Mouse (Mus musculus): ENCODE data around the gene S1pr4. TPM values are rescaled to one million over a fixed set of nuclear protein-coding genes. Genes with fewer than 3 reads are reported as not detected.

S1pr4 gene
- polyA plus RNA-seq, 1 experiment from 2014 or later = 0.58 TPM

DNA sequence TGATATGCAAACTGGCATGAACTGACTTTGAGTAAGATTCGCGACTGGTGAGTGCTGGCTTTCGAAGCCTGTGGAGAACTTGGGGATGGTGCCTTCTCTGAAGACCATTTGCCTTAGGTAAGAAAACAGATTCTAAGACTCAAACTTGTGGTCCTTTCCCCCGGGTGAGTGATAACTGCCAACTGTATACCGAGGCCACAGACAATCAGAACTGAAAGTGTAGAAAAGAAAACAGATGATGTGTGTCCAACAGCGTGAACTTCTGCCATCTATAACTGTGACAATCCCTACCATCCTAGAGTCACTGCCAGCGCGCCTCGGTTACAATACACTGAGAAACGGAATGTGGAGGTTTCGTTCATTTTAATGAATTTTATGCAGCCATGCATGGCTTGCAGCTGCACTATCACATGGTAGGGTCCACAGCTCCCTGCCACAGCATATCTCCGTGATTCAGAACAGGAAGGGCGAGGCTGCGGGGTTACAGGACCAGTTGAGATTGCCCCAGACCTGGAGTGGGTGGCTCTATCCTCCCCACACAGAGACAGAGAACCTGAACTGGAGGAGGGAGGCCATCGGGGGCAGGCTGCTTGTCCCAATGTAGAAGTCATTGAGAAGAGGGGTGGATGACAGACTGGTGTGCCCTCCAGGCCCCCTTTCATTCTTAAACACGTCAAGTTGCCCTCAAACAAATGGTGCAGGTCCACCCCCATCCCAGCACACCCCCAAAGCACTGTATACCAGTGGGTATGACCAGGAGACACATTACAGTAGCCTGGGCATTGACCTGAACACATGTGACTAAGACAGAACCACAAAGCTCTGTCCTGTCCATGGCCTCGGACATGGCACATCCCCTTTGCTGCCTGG is 2.3 kb downstream of the S1pr4 start:
- H3K4me1 ChIP-seq (ENCODE audit: control insufficient read depth, insufficient read depth, low read length) = peaks cover 15% of the 10 kb centered on the region
- no peak overlapping the region for H3K9ac ChIP-seq (ENCODE audit: low read length)
- H3K36me3 ChIP-seq (ENCODE audit: control insufficient read depth, insufficient read depth, low read length) = peaks cover 2% of the 10 kb centered on the region; the same call in 1 of the 2 replicates
- no peaks in the 10 kb centered on the region for H3K27me3 ChIP-seq (ENCODE audit: control insufficient read depth, insufficient read depth, low read length)
- WGBS = 87% methylated on average over 17 of the region's 17 CpGs
- H3K4me2 ChIP-seq (ENCODE audit: low read depth) = no peak overlapping the region
- no peak overlapping the region for H3K27ac ChIP-seq (ENCODE audit: low read depth, low read length)
- no peaks in the 10 kb centered on the region for H3K9me3 ChIP-seq (ENCODE audit: control insufficient read depth, low read length)
- ATAC-seq (ENCODE audit: insufficient read depth, low FRiP score, low TSS enrichment) = no peak
- H3K4me3 ChIP-seq (ENCODE audit: low read depth, low read length) = no peak overlapping the region
- no peak for DNase-seq (ENCODE audit: low spot score)

DNA sequence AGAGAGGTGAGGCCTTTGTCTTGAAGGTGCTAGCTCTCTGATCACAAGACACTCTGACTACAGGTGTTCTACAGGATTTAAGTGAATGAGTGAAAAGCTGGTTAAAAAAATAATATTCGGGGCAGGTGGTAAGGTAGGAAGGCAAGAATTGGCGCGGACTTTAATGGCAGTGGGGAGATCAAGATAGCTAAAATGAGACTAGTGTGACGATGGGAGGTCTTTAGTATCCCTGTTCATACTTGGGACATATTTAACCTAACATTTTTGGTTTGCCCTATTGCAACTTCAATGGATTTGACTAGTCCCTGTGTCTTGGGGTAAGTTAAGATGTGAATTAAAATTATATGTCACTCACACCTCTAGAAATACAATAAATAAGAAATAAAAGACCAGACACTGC is 3.0 kb downstream of the S1pr4 start:
- Histone ChIP-seq H3K4me1 (ENCODE audit: control insufficient read depth, insufficient read depth, low read length) (peaks cover 15% of the 10 kb centered on the region), H3K9me3 (ENCODE audit: control insufficient read depth, low read length) (no peaks in the 10 kb centered on the region), H3K27ac (ENCODE audit: low read depth, low read length) (no peak overlapping the region), H3K4me3 (ENCODE audit: low read depth, low read length) (peak overlapping the region; percentile 84), H3K27me3 (ENCODE audit: control insufficient read depth, insufficient read depth, low read length) (no peaks in the 10 kb centered on the region), H3K4me2 (ENCODE audit: low read depth) (peak overlapping the region; percentile 38), H3K36me3 (ENCODE audit: control insufficient read depth, insufficient read depth, low read length) (peaks cover 5% of the 10 kb centered on the region), H3K9ac (ENCODE audit: low read length) (peak overlapping the region; percentile 43)
- no peak for ATAC-seq (ENCODE audit: insufficient read depth, low FRiP score, low TSS enrichment)
- no peak for DNase-seq (ENCODE audit: low spot score)
- WGBS = 46% methylated on average over 4 of the region's 4 CpGs

DNA sequence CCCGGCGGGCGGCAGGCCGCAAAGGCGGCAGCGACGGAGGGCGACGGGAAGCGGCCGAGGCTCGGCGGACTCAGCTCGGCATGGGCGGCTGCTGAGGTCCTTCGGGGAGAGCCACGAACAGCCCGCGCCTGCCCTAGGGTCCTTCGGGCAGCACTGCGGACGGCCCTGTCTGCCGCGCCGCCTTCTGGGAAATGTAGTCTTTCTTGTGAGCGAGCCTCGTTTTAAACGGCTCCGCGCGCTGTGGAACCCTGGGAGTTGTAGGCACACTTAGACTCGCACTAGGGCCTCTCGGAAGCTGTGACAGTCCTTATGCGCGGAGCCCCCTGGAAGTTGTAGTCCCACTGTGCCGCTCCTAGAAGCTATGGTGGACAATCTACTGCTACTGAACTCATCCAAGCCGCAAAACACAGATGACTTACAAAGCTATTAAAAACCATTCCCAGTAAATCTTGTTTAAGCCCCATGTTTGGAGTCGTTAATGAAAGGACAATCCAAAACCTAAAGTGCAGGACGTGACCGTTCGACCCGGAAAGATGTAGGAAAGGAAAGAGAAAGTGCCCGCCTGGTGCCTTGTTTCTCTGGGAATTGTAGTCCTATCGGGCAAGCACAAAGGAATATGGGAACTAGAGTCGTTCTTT is 3.5 kb downstream of the S1pr4 start, which contains the start of gene Ncln:
Gene Ncln, minus strand, starts transcription at position 129 of the 638 bp plus-strand sequence.
- Histone ChIP-seq H3K27me3 (ENCODE audit: control insufficient read depth, insufficient read depth, low read length) (no peaks in the 10 kb centered on the region), H3K27ac (ENCODE audit: low read depth, low read length) (peak within 1 kb of the TSS; percentile 50), H3K4me2 (ENCODE audit: low read depth) (peak within 1 kb of the TSS; percentile 98), H3K4me1 (ENCODE audit: control insufficient read depth, insufficient read depth, low read length) (peaks cover 15% of the 10 kb centered on the region), H3K36me3 (ENCODE audit: control insufficient read depth, insufficient read depth, low read length) (peaks cover 11% of the 10 kb centered on the region), H3K4me3 (ENCODE audit: low read depth, low read length) (peak within 1 kb of the TSS; percentile 84), H3K9me3 (ENCODE audit: control insufficient read depth, low read length) (no peaks in the 10 kb centered on the region), H3K9ac (ENCODE audit: low read length) (peak within 1 kb of the TSS; percentile 82)
- ATAC-seq (ENCODE audit: insufficient read depth, low FRiP score, low TSS enrichment) = peak; percentile 93
- under 1% methylated on average over 45 of the region's 45 CpGs for WGBS
- DNase-seq (ENCODE audit: low spot score) = peak; percentile 97

DNA sequence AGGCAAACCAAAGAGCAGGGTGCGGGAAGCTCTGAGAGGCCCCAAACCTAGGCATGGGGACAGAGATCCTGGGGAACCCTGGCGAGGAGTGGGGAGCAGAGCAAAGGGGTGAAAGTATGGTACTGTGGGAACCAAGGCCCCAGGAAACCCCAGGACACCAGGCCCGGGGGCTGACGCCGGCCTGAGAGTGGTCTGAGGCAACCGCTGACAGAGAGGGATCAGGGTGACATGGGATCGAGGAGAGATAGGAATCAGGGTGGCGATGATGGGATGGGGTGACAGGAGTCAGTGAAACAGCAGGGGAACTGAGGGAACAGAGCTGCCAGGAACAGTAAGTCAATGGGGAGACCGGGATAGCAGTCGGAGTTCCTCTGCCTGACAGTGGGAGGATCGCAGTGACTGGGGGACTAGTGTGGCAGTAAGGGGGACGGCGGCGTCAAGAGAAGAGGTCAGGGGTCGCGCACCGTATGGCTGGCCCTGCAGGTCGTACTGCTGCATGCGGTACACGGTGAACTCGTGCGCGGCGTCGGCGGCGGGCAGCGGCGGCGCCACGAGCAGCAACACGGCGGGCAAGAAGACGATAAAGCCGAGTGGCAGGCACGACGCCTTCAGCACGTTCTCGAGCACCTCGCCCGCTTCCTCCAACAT is 4.2 kb downstream of the S1pr4 start:
- H3K36me3 ChIP-seq (ENCODE audit: control insufficient read depth, insufficient read depth, low read length) = peaks cover 16% of the 10 kb centered on the region
- WGBS = 1% methylated on average over 39 of the region's 41 CpGs
- peaks cover 15% of the 10 kb centered on the region for H3K4me1 ChIP-seq (ENCODE audit: control insufficient read depth, insufficient read depth, low read length)
- peak overlapping the region; percentile 82 for H3K9ac ChIP-seq (ENCODE audit: low read length)
- ATAC-seq (ENCODE audit: insufficient read depth, low FRiP score, low TSS enrichment) = peak; percentile 39
- H3K27me3 ChIP-seq (ENCODE audit: control insufficient read depth, insufficient read depth, low read length) = no peaks in the 10 kb centered on the region
- H3K9me3 ChIP-seq (ENCODE audit: control insufficient read depth, low read length) = no peaks in the 10 kb centered on the region
- H3K4me3 ChIP-seq (ENCODE audit: low read depth, low read length) = peak overlapping the region; percentile 84
- no peak for DNase-seq (ENCODE audit: low spot score)
- H3K27ac ChIP-seq (ENCODE audit: low read depth, low read length) = peak overlapping the region; percentile 50
- H3K4me2 ChIP-seq (ENCODE audit: low read depth) = peak overlapping the region; percentile 98

DNA sequence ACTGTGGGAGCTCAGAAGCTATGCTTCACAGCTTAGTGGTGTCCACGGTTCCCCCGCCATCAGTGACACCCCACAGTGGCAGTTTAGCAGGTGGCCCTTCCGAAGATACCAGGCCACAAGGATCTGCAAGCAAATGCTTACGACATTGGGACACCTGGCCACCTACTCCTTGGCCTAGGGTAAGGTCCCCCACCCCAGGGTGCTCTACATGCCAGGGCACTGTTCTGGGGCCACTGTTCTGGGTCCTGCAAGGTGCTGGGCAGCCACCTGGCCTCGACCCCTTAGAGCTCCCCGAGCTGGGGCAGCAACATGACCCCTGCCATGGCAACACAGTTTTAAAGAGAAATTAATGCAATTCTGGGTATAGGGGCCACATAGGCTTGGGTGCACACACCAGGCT is 4.8 kb downstream of the S1pr4 start:
- Histone ChIP-seq H3K9me3 (ENCODE audit: control insufficient read depth, low read length) (no peaks in the 10 kb centered on the region), H3K36me3 (ENCODE audit: control insufficient read depth, insufficient read depth, low read length) (peaks cover 20% of the 10 kb centered on the region), H3K4me2 (ENCODE audit: low read depth) (peak overlapping the region; percentile 98), H3K4me3 (ENCODE audit: low read depth, low read length) (peak overlapping the region; percentile 84), H3K9ac (ENCODE audit: low read length) (peak overlapping the region; percentile 82), H3K27ac (ENCODE audit: low read depth, low read length) (no peak overlapping the region), H3K4me1 (ENCODE audit: control insufficient read depth, insufficient read depth, low read length) (peaks cover 15% of the 10 kb centered on the region), H3K27me3 (ENCODE audit: control insufficient read depth, insufficient read depth, low read length) (no peaks in the 10 kb centered on the region)
- WGBS = 74% methylated on average over 6 of the region's 6 CpGs
- DNase-seq (ENCODE audit: low spot score) (no peak), ATAC-seq (ENCODE audit: insufficient read depth, low FRiP score, low TSS enrichment) (no peak)

DNA sequence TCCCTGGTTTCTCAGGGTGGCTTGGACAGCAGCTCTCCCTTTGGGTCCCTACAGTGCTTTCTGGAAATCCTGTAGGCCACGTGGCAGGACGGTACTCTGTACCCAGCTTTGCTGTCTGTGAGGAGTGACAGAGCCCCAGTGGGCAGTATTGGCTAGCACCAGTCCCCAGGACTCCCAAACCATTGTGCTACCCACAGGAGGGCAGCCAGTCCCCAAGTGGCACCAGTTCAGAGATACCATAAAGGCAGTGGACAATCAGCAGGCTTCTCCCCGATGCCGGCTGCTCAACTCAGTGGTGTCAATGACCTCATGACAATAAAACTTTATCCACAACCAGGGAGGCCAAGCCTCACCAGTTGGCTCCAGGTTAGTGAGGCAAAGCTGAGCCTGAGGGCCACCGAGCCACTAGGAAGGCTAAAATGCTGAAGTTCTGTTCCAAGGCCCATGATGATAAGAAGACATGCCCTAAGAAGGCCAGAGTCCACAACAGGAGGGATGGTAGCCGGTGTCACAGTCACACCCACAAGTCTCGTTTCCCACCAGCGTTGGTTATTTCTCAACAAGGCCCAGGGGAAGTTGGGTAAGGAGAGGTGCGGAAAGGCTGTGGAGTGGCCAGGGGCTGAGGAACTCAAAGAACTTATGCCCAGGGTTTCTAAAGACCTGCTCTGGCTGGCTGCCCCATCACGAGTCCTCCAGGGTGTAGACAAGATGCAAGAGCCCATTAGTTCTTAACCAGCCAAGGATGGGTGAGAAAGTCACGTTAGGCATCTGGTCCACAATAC is 5.5 kb downstream of the S1pr4 start:
- H3K4me3 ChIP-seq (ENCODE audit: low read depth, low read length) = 0 out of 2 replicates have a peak overlapping the region, but pooled peaks have one; percentile 8
- DNase-seq (ENCODE audit: low spot score) (no peak), ATAC-seq (ENCODE audit: insufficient read depth, low FRiP score, low TSS enrichment) (no peak)
- WGBS = 81% methylated on average over 11 of the region's 11 CpGs
- peak overlapping the region; percentile 98 for H3K4me2 ChIP-seq (ENCODE audit: low read depth)
- no peaks in the 10 kb centered on the region for H3K27me3 ChIP-seq (ENCODE audit: control insufficient read depth, insufficient read depth, low read length)
- H3K27ac ChIP-seq (ENCODE audit: low read depth, low read length) = no peak overlapping the region
- H3K4me1 ChIP-seq (ENCODE audit: control insufficient read depth, insufficient read depth, low read length) = peaks cover 15% of the 10 kb centered on the region
- no peaks in the 10 kb centered on the region for H3K9me3 ChIP-seq (ENCODE audit: control insufficient read depth, low read length)
- 0 out of 2 replicates have a peak overlapping the region, but pooled peaks have one; percentile 82 for H3K9ac ChIP-seq (ENCODE audit: low read length)
- peaks cover 23% of the 10 kb centered on the region for H3K36me3 ChIP-seq (ENCODE audit: control insufficient read depth, insufficient read depth, low read length)

DNA sequence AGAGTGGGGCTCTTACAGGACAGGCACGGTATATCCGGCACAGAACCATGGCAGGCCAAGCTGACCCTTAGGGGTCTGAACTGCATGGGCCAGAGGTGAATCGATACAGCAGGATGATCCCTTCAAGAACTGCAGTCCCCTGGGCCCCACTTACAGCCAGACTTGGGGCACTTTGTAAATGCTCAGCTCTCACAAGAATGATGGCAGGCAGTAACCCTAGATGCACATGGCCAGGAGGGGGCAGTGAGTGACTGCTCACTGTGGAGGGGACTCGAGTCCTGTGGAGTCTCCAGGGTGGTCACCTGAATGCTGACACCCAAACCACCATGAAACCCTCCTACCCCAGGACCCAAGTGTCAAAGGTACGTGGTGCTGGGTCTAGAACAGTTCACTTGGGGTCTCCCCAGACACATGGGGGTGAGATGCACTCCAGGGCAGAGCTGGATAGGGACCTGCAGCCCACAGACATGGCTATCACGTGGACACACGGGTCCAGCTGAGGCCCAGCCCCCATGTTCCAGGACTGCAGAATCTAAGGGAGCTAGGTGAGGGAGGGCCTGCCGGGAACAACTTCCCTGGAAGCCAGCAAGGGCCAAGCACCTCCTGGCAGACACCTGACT is 6.2 kb downstream of the S1pr4 start:
- Histone ChIP-seq H3K4me1 (ENCODE audit: control insufficient read depth, insufficient read depth, low read length) (peaks cover 15% of the 10 kb centered on the region), H3K9ac (ENCODE audit: low read length) (no peak overlapping the region), H3K4me2 (ENCODE audit: low read depth) (no peak overlapping the region), H3K27ac (ENCODE audit: low read depth, low read length) (no peak overlapping the region), H3K9me3 (ENCODE audit: control insufficient read depth, low read length) (no peaks in the 10 kb centered on the region), H3K36me3 (ENCODE audit: control insufficient read depth, insufficient read depth, low read length) (peaks cover 23% of the 10 kb centered on the region), H3K27me3 (ENCODE audit: control insufficient read depth, insufficient read depth, low read length) (no peaks in the 10 kb centered on the region), H3K4me3 (ENCODE audit: low read depth, low read length) (no peak overlapping the region)
- ATAC-seq (ENCODE audit: insufficient read depth, low FRiP score, low TSS enrichment) (no peak), DNase-seq (ENCODE audit: low spot score) (no peak)
- 82% methylated on average over 8 of the region's 8 CpGs for WGBS

Measured in neural tube, embryonic 11.5 days (tissue).